8 mouse cellular contexts compared by ENCODE assay signal in the genomic region with DNA sequence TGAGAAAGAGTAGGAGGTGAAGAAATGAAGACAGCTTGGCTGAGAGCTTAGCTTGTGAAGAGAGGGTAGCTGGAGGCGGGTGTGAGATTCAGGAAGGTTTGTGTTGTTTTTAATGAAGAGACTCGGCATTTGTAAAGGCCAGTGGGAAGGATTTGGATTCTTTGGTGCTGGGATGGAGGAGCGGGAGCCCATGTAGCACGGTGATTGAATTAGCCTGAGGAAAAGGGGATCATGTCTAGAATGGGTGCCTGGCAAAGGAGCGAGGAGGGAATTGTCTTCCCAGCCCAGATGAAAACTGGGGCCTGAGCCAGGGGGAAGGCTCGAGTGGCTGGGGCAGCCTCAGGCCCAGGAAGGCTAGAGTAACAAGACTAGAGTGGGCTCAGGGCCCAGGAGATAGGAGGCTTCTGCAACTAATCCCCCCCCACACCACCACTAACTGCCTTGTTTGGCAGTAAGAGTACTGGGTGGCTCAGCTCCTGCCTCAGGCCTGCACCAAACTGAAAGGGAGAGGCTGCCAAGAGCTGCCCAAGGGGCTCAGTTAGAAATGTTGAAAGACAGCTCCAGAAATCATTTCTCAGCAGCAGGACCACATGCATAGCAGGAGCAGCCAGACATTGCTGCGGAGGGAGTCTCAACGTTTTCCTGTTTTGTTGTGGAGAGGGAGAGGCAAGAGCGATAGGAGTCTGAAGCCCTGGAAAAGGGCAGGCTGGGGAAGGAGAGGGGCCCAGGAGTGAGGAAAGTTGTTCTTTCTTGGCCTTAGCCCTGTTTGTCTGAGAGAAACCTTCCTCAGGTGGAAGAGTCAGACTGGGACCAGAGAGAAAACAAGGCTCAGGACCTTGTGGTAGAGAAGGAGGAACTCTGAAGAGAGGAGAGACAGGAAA. TPM values are rescaled to one million over a fixed set of nuclear protein-coding genes. Genes with fewer than 3 reads are reported as not detected.
DNase-seq lines count a peak whose midpoint lies in the region; ATAC-seq lines count a peak whose summit lies in the region.

No protein-coding gene starts in this region.

- ATAC-seq in neural tube, embryonic 13.5 days (ENCODE audit: low read depth), result no peak
- ATAC-seq in hindbrain, embryonic 16.5 days, result peak; percentile 72
- ATAC-seq in liver, embryonic 15.5 days (ENCODE audit: insufficient read depth), result no peak

- H3K36me3 ChIP-seq in neural tube, embryonic 13.5 days, result peaks cover 24% of the 10 kb centered on the region
- peaks cover 4% of the 10 kb centered on the region for H3K36me3 ChIP-seq in hindbrain, embryonic 16.5 days (ENCODE audit: control insufficient read depth, insufficient read depth, low read length)
- 0 out of 2 replicates have a peak, but pooled peaks cover 6% of the 10 kb centered on the region for H3K36me3 ChIP-seq in liver, embryonic 15.5 days (replicated peaks)

- H3K4me2 ChIP-seq in neural tube, embryonic 13.5 days, result no peak overlapping the region
- H3K4me2 ChIP-seq in hindbrain, embryonic 16.5 days (ENCODE audit: low read length), result no peak overlapping the region
- H3K4me2 ChIP-seq in liver, embryonic 15.5 days, result peak overlapping the region; percentile 9; the same call in 1 of the 2 replicates

- peaks cover 29% of the 10 kb centered on the region for H3K4me1 ChIP-seq in neural tube, embryonic 13.5 days (replicated peaks)
- H3K4me1 ChIP-seq in hindbrain, embryonic 16.5 days (ENCODE audit: control insufficient read depth, insufficient read depth, low read depth, low read length), result peaks cover 19% of the 10 kb centered on the region
- H3K4me1 ChIP-seq in liver, embryonic 15.5 days (replicated peaks), result peaks cover 39% of the 10 kb centered on the region

- peak overlapping the region; percentile 46 for H3K27ac ChIP-seq in neural tube, embryonic 13.5 days (replicated peaks)
- peak overlapping the region; percentile 68 for H3K27ac ChIP-seq in hindbrain, embryonic 16.5 days (ENCODE audit: low read depth, low read length)
- peak overlapping the region; percentile 77 for H3K27ac ChIP-seq in liver, embryonic 15.5 days (replicated peaks)

- H3K9ac ChIP-seq in neural tube, embryonic 13.5 days, result no peak overlapping the region
- no peak overlapping the region for H3K9ac ChIP-seq in hindbrain, embryonic 16.5 days (ENCODE audit: low read depth, low read length)
- H3K9ac ChIP-seq in liver, embryonic 15.5 days, result no peak overlapping the region

- H3K9me3 ChIP-seq in neural tube, embryonic 13.5 days, result no peaks in the 10 kb centered on the region
- H3K9me3 ChIP-seq in hindbrain, embryonic 16.5 days (ENCODE audit: control insufficient read depth, low read length), result no peaks in the 10 kb centered on the region
- no peaks in the 10 kb centered on the region for H3K9me3 ChIP-seq in liver, embryonic 15.5 days (replicated peaks)

- no peak for DNase-seq in neural tube, embryonic 10.5 days (ENCODE audit: extremely low spot score, low spot score)
- peak; percentile 64 to 73 for DNase-seq in gastrocnemius, adult 8-10 months (ENCODE audit: low spot score in 2 of 2)
- DNase-seq in right cerebral cortex, postnatal 25 days, result peak; percentile 64
- no peak for DNase-seq in cerebellum, adult 9-11 months
- no peak for DNase-seq in cerebellum, adult 18-20 months

- no peaks in the 10 kb centered on the region for H3K27me3 ChIP-seq in neural tube, embryonic 13.5 days
- no peaks in the 10 kb centered on the region for H3K27me3 ChIP-seq in hindbrain, embryonic 16.5 days (replicated peaks; ENCODE audit: control insufficient read depth, insufficient read depth, low read length)
- no peaks in the 10 kb centered on the region for H3K27me3 ChIP-seq in liver, embryonic 15.5 days

- H3K4me3 ChIP-seq in neural tube, embryonic 13.5 days, result no peak overlapping the region
- H3K4me3 ChIP-seq in hindbrain, embryonic 16.5 days (ENCODE audit: low read length), result no peak overlapping the region
- H3K4me3 ChIP-seq in liver, embryonic 15.5 days (replicated peaks), result no peak overlapping the region

- WGBS in neural tube, embryonic 13.5 days, result 70% methylated on average over 9 of the region's 9 CpGs
- 60% methylated on average over 9 of the region's 9 CpGs for WGBS in hindbrain, embryonic 16.5 days
- 59% methylated on average over 9 of the region's 9 CpGs for WGBS in liver, embryonic 15.5 days (ENCODE audit: insufficient replicate concordance)

RNA-seq across cellular contexts. Expression of gene Bace1, which starts 11.4 kb away (rescaled TPM):
- 44.9 and 49.2 TPM in 2 replicates for polyA plus RNA-seq in neural tube, embryonic 13.5 days (2015; fragmentation: Nextera tagmentation; extraction: Ambion mirVana)
- total RNA-seq in gastrocnemius, adult 8-10 months (2022), result 10 to 100 TPM; 28.3 to 64.8 (median 51.1) TPM
- 42.9 and 52.0 TPM in 2 replicates for polyA plus RNA-seq in hindbrain, embryonic 16.5 days (2015; fragmentation: Nextera tagmentation; extraction: Ambion mirVana)
- 7.0 and 8.9 TPM in 2 replicates for polyA plus RNA-seq in liver, embryonic 15.5 days (2015; fragmentation: Nextera tagmentation; extraction: Ambion mirVana)

RNA-seq across cellular contexts. Expression of gene Cep164, which starts 21.3 kb away (rescaled TPM):
- 13.8 and 15.2 TPM in 2 replicates for polyA plus RNA-seq in neural tube, embryonic 13.5 days (2015; fragmentation: Nextera tagmentation; extraction: Ambion mirVana)
- 1 to 10 TPM; 2.1 to 3.9 (median 2.4) TPM for total RNA-seq in gastrocnemius, adult 8-10 months (2022)
- polyA plus RNA-seq in hindbrain, embryonic 16.5 days (2015; fragmentation: Nextera tagmentation; extraction: Ambion mirVana), result 12.2 TPM in 2 replicates
- 5.1 and 5.2 TPM in 2 replicates for polyA plus RNA-seq in liver, embryonic 15.5 days (2015; fragmentation: Nextera tagmentation; extraction: Ambion mirVana)

RNA-seq across cellular contexts. Expression of gene Pcsk7, which starts 56.5 kb away (rescaled TPM):
- polyA plus RNA-seq in neural tube, embryonic 13.5 days (2015; fragmentation: Nextera tagmentation; extraction: Ambion mirVana), result 23.8 and 25.2 TPM in 2 replicates
- total RNA-seq in gastrocnemius, adult 8-10 months (2022), result 10 to 100 TPM in 2 of 4 experiments, 1 to 10 TPM in 2; 7.9 to 14.1 (median 10.7) TPM
- 18.8 and 23.1 TPM in 2 replicates for polyA plus RNA-seq in hindbrain, embryonic 16.5 days (2015; fragmentation: Nextera tagmentation; extraction: Ambion mirVana)
- 7.7 and 9.3 TPM in 2 replicates for polyA plus RNA-seq in liver, embryonic 15.5 days (2015; fragmentation: Nextera tagmentation; extraction: Ambion mirVana)

RNA-seq across cellular contexts. Expression of gene Rnf214, which starts 56.9 kb away (rescaled TPM):
- 82.3 and 96.2 TPM in 2 replicates for polyA plus RNA-seq in neural tube, embryonic 13.5 days (2015; fragmentation: Nextera tagmentation; extraction: Ambion mirVana)
- total RNA-seq in gastrocnemius, adult 8-10 months (2022), result 10 to 100 TPM; 23.7 to 28.9 (median 25.5) TPM
- polyA plus RNA-seq in hindbrain, embryonic 16.5 days (2015; fragmentation: Nextera tagmentation; extraction: Ambion mirVana), result 79.7 and 103 TPM in 2 replicates
- polyA plus RNA-seq in liver, embryonic 15.5 days (2015; fragmentation: Nextera tagmentation; extraction: Ambion mirVana), result 13.8 and 15.2 TPM in 2 replicates

Comparison
In these comparisons a context has a peak if more than half of its experiments do, and no peak if none do; other contexts are left out.
1. DNase-seq: peak in gastrocnemius, adult 8-10 months (2 of 2) and right cerebral cortex, postnatal 25 days (single experiment); none in neural tube, embryonic 10.5 days (single experiment), cerebellum, adult 9-11 months (single experiment) and cerebellum, adult 18-20 months (0 of 2).
2. Peak in every context shown above with its lines, with median percentiles within 50 percentile points of each other: H3K27ac ChIP-seq.